Mouse (Mus musculus): ENCODE data around the gene Gcnt7.
A peak's percentile ranks its signal among the peaks of the same experiment; 100 is the strongest.

Gene Gcnt7

GRCm38 (mm10) chr2:172460647-172461046, 2.3 kb upstream of the Gcnt7 start:
- no peak for DNase-seq (ENCODE audit: low spot score in 2 of 2)

DNA sequence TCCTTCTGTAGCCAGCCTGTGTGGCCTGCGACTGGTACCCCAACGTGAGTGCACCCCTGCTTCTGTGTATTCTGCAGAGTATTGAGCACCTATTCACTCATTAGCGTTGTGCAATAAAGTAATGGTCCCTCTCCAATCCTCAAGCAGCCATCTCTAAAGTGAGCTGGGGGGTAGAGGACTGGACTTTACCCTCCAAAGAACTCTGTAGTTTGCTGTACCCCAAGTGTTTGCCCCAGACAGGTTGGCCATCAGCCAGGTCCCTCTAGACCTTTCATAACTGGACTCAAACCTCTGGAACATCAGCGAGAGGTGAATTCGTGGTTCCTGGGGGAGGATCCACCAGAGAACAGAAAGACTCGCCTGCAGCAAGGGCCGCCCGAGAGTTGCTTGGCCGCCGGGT, 5.9 kb downstream of the Gcnt7 start:
- no peak for DNase-seq (ENCODE audit: low spot score in 2 of 2)

- DNase-seq (ENCODE audit: low spot score in 2 of 2): no peak
Measured at GRCm38 (mm10) chr2:172452031-172452430, 6.4 kb downstream of the Gcnt7 start.

GRCm38 (mm10) chr2:172450640-172451039, 7.8 kb downstream of the Gcnt7 start:
- no peak for DNase-seq (ENCODE audit: low spot score in 2 of 2)

GRCm38 (mm10) chr2:172448329-172448728, 10.1 kb downstream of the Gcnt7 start:
- no peak for DNase-seq (ENCODE audit: low spot score in 2 of 2)

DNA sequence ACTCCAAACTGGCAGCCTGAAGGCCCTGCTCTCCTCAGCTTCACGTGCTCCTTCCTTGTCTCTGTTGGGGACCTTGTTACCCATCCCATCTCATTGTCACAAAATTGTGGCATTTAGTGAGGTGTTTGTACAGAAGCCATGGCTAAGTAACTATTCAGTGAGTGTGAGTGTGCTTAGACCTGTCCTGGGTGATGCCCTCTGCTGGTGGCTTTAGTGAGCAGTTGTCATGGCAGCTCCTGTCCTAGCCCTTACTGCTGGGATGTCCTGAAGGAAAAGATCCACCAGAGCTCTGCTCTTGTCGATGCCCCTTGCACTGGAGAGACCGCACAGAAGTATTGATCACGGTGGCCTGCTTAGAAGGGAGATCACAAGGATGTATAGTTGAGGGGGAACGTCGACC, 11.1 kb downstream of the Gcnt7 start:
- peak; percentile 29 to 32 for DNase-seq (ENCODE audit: low spot score in 2 of 2)

GRCm38 (mm10) chr2:172445617-172446016, 12.8 kb downstream of the Gcnt7 start:
- no peak for DNase-seq (ENCODE audit: low spot score in 2 of 2)

GRCm38 (mm10) chr2:172441176-172441575, 17.2 kb downstream of the Gcnt7 start:
- peak; percentile 9 to 37 for DNase-seq (ENCODE audit: low spot score in 2 of 2)

DNA sequence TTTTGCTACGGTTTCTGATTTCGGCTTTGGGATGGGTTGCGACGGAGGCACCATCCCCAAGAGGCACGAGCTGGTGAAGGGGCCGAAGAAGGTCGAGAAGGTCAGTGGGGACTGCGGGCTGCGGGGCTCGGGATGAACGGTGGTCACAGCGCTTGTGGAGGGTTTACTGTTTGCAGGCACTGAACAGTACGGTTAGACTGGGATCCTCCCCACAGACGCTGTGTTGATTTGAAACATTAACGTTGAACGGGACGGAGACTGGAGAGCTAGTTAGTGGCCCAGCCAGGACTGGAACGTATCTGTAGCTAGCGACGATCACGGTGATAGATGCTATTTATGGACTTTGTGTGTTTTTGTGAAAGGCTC, 17.8 kb downstream of the Gcnt7 start:
- no peak for DNase-seq (ENCODE audit: low spot score in 2 of 2)

GRCm38 (mm10) chr2:172439843-172440639, 18.4 kb downstream of the Gcnt7 start, which contains the start of gene Rtf2:
Rtf2 (plus strand) TSS chr2:172440556.
- DNase-seq (ENCODE audit: low spot score in 2 of 2): peak; percentile 95 to 97

GRCm38 (mm10) chr2:172437371-172437952, 20.9 kb downstream of the Gcnt7 start:
- DNase-seq (ENCODE audit: low spot score in 2 of 2): peak; percentile 61 to 66

- DNase-seq (ENCODE audit: low spot score in 2 of 2): peak; percentile 85 to 86
Measured at GRCm38 (mm10) chr2:172433746-172434145, 24.6 kb downstream of the Gcnt7 start.

DNA sequence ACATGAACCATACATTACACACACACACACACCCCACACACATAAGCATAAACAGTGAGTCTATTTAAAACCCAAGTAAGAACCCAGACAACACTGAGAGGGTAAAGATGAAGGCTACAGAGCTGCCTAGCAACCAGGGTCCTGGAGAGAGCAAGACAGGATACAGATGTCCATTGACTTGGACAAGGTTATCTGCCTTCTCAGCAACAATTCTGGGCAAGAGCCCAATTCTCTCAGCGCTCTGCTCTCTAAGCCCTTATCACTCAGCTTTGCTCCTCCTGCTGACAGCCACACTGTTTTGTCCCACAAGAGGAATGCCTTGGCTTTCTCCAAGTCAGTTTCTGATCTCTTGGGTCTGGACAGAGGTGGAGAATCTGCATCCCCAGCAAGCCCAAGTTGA, 27.8 kb downstream of the Gcnt7 start:
- no peak for DNase-seq (ENCODE audit: low spot score in 2 of 2)

GRCm38 (mm10) chr2:172418208-172418607, 40.2 kb downstream of the Gcnt7 start:
- DNase-seq (ENCODE audit: low spot score in 2 of 2): no peak

DNA sequence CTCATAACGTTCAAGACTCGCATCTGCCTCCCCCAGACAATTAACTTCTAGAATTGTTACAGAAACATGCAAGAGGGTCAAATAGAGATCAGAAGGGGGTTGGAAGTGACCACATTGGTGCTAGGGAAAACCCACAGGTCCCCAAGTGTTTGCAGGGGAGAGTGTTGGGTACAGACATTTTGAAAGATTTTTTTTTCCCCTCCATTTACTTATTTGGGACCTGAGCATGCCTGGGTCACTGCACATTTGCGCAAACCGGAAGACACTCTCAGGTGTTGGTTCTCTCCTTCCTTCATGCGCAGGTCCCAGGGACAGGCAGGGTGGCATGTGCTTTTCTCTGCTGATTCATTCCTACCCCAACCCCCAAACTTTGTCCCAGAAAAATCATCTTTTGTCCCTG, 41.5 kb downstream of the Gcnt7 start:
- no peak for DNase-seq (ENCODE audit: low spot score in 2 of 2)

DNA sequence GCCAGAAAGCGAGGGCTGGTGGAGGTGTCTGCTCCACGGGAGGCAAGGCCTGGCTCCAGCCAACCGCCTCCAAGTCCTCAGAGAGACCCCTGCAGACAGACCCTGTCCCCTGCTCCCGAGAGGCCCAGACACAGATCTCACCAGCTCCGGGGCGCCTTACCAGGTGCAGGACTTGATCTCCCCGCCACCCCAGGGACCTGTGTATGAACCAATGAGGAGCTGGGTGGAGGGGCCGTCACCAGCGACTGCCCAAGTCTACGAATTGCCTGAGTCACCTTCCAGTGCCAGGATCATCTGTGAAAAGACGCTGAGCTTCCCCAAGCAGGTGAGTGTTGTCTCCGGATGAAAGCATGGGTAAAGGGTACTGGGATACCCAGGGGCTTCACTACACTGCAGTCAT, 42.2 kb downstream of the Gcnt7 start:
- DNase-seq (ENCODE audit: low spot score in 2 of 2): no peak

GRCm38 (mm10) chr2:172413894-172414293, 44.5 kb downstream of the Gcnt7 start:
- no peak for DNase-seq (ENCODE audit: low spot score in 2 of 2)

DNA sequence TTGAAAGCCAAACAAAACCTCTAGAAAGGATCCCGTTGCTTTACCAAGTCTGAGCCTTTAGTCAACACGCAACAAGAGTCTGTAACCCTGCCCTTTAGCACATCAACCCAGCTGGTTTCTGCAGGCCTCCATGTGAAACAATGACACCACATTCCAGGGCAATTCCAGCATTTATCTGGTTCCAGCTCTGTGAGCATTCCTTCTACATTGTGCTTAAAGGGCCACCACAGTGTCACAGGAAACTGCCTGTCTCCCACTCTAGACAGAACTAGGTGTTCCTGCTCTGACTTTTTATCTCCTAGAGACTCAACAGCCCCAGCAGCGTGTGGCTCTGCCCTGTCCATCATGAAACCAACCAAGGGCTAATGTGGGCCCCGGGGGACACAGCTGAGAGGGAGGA, 45.1 kb downstream of the Gcnt7 start:
- DNase-seq (ENCODE audit: low spot score in 2 of 2): no peak

- no peak for DNase-seq (ENCODE audit: low spot score in 2 of 2)
Measured at GRCm38 (mm10) chr2:172412454-172412853, 45.9 kb downstream of the Gcnt7 start.

DNA sequence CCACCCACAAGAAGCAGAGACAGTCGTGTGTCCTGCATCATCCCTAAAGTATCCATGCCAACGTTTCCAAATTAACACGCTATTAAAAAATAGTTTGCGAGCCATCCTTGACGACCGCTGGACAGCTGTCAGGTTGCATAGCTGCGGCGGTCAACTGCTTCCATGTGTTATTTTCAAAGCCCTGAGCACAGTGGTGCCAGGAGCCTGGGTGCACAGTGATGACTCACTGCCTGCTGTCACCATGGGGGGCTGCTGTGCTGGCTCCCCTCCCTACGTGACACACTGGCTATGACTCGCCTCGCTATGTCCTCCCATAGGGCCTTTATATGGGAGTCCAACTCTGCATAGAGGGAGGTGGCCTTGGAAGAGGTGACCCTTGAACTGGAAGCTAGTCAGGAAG, 47.3 kb downstream of the Gcnt7 start:
- DNase-seq (ENCODE audit: low spot score in 2 of 2): no peak

- no peak for DNase-seq (ENCODE audit: low spot score in 2 of 2)
Measured at GRCm38 (mm10) chr2:172410686-172411085, 47.7 kb downstream of the Gcnt7 start.

DNA sequence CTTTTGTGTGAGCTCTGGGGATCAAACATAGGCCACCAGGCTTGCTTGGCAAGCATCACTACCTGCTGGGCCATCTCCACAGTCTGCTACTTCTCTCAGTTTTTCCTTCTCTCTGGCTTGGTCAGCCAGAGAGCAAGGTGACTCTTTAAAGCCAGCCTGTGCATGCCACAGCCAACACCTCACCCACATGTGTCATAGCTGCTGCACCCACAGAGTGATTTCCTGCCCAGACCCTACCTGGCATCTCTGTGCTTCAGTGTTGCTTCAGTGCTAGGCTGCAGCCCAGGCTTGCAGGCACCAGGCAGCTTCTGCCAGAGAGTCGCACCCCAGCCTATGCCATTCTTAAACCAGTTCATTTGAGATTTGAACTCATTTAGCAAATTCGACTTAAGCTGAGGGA, 50.9 kb downstream of the Gcnt7 start:
- no peak for DNase-seq (ENCODE audit: low spot score in 2 of 2)

DNA sequence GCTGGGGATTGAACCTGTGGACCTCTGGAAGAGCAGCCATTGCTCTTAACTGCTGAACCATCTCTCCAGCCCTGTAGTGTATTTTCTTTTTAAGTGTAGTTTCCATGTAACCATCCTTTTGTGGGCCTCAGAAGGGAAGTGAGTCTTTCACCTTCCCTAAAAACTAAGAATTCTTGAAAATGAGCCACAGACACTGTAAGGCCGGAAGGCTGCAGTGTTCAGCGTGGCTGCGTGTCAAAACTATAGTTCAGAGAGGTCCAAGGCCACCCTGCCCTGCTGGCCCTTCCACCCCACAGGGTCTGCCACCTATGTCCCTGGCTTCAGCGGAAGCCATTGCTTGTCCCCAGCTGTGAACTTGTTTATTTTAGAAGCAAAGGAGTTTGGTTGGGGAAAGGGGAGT, 52.2 kb downstream of the Gcnt7 start:
- no peak for DNase-seq (ENCODE audit: low spot score in 2 of 2)

DNA sequence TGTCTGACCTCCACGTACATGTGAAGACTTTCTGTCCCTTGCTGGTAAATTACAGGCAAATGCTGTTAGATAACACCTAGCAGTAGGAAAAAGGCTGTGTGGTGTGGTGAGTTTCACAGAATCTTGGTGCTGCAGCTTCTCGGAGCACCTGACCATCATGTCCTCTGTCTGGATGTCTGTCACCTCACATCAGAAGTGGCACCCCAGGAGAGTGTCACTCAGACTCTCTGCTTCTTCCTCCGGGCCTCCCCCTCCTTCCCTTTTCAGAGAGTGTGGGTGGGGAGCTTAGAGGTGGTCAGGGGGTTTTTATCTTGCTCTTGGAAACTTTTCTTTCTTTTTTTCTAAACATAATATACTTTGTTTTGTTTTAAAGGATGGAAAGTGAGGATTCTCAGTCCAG, 53.4 kb downstream of the Gcnt7 start:
- no peak for DNase-seq (ENCODE audit: low spot score in 2 of 2)
